Mouse (Mus musculus): ENCODE results near the gene Serpina1b.

DNA sequence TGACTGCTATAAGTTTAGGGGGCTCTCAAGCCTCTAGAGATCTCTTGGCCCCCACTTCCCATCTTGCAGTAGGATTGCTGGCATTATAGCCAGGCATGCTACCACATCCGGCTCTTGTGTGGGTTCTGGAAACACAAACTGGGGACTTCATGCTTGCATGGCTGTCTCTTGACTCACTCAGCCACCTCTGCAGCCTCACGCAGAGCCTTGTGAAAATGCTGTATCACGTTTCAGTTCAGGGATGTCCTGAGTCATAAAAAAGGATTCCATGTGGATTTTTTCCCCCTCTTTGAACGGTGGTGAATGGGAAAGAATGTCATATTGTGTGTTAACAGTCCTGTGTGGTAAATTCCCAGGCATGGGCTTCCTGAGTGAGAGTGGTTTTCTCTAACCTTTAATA, 146.4 kb downstream of the Serpina1b start:
- TF ChIP-seq HCFC1 (IDR thresholded peaks at IDR 0.05; ENCODE audit: borderline replicate concordance, insufficient read depth, low read length) (no peak), CHD2 (IDR thresholded peaks at IDR 0.05; ENCODE audit: low read depth, low read length) (no peak), ZC3H11A (IDR thresholded peaks at IDR 0.05; ENCODE audit: borderline replicate concordance, low read depth, low read length) (no peak), MAFK (IDR thresholded peaks at IDR 0.05; ENCODE audit: insufficient read depth, low read depth, low read length) (no peak)
